Mouse (Mus musculus): ENCODE measurements around the gene Tubd1.

Gene Tubd1

GRCm38 (mm10) chr11:86568425-86568824, 23.6 kb downstream of the Tubd1 start:
- peak in 1 of 2 experiments; percentile 15 for DNase-seq

DNA sequence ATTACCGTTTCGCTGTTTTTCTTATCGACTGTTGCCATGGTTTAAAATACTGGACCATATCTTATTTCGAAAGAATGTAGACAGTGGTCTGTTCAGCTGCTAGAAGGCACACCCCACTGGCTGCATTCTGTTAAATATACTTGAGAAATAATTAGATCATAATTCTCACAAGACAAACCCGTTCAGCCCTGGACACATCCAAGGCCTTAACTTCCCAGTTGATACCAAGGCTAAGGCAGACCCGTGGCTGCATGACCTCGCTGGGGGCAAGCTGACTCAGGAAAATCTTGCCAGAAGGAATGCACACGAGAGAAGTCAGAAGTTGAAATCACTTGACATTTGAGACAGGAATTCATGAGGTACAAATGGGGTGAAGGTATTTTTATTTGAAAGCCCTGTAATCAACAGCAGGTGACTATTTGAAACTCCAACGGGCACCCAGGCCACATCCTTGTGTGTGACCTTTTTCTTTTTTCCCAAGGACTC, 25.5 kb downstream of the Tubd1 start:
- DNase-seq, result no peak

DNA sequence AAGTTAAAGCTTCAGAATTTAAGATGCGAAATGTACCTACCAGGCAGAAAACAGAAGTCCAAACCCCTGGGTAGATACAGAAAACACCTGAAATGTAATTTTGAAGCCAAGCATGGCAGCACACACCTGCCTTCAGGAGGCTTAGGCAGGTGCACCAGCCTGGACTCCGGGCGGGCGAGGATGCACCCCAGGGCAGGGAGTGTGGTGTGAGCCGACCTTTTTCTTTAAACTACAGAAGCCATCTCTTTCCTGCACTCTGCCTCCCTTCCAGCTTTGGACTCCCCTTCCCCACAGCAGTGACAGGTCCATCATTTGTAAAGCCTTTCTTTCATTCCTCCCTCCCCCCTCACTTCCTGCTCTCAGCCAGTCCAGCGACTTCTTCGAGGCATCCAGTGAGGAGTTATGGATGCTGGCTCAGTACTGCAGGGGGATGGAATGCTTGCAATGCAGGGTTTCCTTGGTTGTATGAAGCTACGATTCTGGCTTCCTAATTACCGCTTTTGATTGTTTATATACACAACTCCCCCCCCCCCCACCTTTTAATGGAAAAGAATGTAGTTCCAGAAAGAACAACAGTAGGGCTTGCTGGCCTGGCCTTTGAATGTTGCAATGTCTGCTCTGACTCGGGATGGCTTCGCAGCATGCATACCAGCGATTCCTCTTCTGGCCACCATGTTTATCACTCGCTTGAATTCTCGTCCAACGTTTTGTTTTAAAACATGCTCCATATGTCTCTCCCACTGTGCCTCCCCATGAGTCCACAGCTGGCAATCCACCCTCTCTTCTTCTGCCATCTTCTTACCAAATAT, 26.5 kb downstream of the Tubd1 start:
- DNase-seq, result peak; percentile 34 to 40

DNA sequence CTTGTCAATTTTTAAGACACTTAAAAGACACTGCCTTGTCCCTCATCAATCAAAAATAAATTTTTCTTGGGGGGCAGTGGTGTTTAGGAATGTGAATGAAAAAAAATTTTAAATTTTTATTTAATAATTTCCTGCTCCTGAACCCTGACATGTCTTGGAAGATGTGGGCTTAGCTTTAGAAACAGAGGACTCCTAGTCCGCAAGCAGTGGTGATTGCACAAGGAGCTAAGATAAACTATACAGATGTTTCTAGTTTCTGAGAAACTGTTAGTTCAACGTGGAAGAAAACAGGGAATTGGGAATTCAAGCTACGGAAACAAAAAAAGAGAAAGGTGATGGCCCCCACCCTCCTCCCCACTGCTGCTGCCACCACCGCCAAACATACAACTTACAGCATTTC, 27.1 kb downstream of the Tubd1 start:
- DNase-seq, result no peak

DNA sequence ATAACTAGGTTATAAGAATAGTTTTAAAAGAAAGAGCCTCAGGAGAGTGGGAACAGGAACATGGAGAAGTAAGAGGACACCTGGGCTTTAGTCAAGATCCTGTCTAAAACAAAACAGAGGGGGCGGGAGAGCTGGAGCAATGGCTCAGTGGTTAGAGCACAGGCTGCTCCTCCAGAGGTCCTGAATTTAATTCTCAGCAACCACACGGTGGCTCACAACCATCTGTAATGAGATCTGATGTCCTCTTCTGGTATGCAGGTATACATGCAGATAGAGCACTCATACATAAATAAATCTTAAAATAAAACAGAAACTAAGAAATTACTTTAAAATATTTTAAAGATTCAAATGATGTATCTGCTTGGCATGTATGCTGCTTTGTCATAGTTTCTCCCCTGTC, 27.8 kb downstream of the Tubd1 start:
- DNase-seq, result no peak

- no peak for DNase-seq
These were observed 28.9 kb downstream of the Tubd1 start for GRCm38 (mm10) chr11:86573646-86574231.

DNA sequence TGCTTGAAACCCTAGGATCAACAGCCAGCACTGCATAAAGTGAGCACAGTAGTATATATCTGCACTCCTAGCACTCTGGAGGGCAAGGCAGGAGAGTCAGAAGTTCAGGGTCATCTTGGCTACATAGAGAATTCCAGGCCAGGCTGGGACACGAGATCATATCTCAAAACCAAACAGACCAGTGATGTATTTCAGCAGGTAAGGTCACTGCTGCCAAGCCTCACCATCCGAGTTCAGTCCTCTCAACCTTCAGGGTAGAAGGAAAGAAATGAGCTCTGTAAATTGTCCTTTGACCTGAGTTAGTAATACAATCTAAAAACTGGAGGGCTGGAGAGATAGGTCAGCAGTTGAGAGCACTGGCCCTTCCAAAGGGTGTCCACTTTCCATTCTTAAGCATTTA, 29.6 kb downstream of the Tubd1 start:
- no peak for DNase-seq

- DNase-seq, result no peak
These were observed 31.0 kb downstream of the Tubd1 start for GRCm38 (mm10) chr11:86575632-86576378.

GRCm38 (mm10) chr11:86577231-86577630, 32.4 kb downstream of the Tubd1 start:
- DNase-seq, result no peak

DNA sequence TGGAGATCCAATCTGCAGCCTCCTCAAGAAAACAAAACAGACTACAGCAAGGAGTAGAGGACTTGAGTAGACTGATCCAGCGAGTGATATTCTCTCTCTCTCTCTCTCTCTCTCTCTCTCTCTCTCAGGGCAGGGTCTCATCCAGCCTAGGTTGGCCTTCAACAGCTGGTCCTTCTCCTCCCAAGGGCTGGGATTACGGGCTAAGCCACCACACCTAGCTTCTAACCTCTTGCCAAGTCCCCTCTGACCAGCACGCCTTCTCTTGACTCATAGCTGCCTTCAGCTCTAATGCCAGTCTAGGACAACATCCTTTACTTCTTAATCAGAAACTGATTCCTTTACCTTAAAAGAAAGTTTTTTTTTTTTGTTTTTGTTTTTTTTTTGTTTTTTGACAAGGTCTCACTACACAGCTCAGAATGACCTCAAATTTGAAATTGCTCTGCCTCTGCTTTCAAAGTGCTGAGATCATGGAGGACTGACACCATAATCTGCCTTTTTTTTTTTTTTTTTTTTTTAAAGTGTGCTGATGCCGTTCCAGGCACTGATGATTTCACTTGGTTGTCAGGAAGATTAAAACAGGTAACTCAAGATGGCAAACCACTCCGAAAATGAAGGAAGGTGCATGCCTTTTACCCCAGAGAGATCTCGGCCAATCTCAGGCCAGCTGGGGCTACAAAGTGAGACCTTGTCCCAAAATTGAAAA, 33.5 kb downstream of the Tubd1 start:
- no peak for DNase-seq

DNA sequence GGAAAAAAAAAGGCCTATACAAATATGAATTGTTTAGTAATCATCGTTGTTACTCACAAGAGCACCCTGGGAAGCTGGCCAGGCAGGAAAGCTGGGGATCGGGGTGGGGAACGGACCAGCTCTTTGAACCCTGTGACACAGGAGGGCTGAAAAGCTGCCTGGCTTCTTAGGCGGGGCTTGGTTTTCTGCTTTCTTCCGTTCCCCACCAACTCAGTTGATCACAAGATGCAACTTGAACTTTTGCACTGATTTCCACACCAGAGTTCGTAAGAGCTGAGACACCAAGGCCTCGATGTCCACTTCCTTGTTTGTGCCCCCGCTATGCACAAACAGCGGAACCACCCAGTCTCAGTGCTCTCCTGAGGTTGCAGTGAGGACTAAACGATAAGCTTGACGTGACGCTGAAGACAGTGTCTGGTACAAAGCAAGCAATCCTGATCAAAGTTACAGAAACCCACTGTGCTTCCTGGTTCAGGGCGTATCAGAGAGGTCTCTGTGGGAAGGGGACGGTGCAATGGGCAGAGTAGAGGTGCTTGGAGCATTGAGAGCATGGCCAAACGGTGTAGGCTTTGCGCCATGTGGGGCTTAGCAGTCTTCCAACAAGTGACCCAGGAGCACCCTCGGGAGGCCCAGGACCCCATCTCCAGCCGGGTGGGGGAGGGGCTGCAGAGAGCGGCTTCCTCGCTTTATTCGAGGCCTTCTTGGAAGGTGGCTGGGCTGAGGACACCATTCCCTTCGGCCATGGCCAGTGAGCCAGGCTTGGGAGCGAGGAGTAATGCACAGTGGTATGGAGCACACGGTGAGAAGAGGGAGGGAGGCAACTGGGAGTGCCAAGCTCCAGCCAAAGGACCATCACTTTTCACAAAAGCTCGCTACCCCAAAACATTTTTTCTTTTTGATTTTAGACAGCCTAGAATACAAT, 34.3 kb downstream of the Tubd1 start:
- no peak for DNase-seq

- DNase-seq, result no peak
These were observed 35.0 kb downstream of the Tubd1 start for GRCm38 (mm10) chr11:86579731-86580318.

GRCm38 (mm10) chr11:86580319-86581113, 35.7 kb downstream of the Tubd1 start:
- no peak for DNase-seq

GRCm38 (mm10) chr11:86581250-86581753, 36.5 kb downstream of the Tubd1 start:
- no peak for DNase-seq

DNA sequence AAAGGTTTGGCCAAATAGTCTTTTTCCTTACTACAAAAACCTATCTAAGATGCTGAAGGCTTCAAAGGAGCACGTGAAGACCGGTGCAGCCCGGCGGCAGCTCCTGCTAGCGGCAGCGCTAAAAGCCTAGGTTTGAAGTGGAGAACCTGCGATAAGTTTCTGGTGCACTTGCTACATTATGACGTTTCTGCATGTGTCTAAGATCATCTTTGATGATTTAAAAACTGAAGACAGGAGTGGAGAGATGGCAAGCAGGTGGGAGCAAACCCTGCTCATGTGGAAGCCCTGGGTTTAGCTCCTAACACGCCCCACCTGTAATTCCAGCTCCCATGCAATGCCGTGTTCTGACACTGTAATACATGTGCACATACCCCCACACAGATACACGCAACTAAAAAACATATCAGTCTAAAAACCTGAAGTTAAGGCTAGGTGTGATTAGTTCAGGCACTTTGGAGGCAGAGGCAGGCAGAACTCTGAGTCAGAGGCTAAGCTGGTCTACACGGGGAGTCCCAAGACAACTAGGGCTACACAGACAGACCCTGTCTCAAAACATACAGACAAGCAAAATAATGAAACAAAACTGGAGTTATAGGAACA, 37.3 kb downstream of the Tubd1 start:
- DNase-seq, result no peak

DNA sequence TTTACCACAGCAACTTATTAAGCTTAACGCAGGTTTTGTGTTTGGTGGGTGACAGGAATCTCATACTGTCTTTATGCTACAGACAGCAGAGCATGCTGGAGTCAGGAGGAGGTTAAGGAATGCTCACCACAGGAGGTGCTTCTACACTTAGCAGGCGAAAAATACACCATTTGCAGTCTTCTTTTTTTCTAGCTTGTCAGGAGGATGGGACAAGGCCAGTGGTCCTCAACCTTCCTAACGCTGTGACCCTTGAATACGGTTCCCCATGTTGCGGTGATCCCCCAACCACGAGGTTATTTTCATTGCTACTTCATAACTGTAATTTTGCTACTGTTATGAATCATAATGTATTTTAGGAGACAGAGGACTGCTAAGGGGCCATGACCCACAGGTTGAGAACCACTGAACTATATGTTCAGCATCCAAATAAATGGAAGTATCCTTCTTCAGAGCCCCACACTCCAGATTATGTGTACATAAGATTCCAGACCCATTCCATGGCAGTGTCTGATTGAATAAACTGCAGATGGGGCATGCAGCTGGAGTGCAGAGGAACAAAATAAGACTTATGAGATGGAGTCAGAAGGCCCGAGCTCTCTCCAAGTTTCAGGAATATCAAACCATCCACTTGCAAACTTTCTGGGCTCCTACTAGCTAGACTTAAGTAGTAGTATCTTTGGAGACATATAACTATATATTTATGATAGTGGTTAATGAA, 37.9 kb downstream of the Tubd1 start:
- DNase-seq, result no peak

DNA sequence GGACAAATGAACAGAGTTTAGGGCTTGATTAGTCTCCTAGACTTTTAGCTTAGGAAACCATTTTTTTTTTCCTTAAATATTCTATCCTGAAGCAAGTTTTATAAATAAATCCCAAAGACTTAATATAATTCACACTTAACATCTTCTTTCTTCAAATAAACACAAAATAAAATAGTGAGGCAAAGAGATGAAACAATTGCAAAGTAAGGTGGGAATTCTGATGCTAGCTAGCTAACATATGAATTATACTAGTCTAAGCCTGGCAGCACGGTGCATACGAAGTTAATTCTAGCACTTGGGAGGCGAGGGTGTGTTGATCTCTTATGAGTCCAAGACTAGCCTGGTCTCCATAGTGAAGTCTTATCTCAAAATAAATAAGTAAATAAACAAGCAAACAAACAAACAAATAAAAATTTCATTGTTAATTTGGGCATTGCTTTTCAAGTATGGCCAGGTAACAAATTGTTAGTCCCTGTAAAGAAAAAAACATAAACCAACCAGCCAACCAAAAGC, 38.6 kb downstream of the Tubd1 start:
- no peak for DNase-seq

- no peak for DNase-seq
These were observed 39.5 kb downstream of the Tubd1 start for GRCm38 (mm10) chr11:86583990-86584897.

All from cerebellum, postnatal 14 days (tissue).